Mouse (Mus musculus) bone marrow, adult 2 months (tissue): ENCODE results near the gene Tspan10. TPM values are rescaled to one million over a fixed set of nuclear protein-coding genes. Genes with fewer than 3 reads are reported as not detected.

Experiments used
- H3K27ac ChIP-seq: fragments of 200-500 bp; 2 replicates; pipeline ENCODE4 v1.5.1; 2012; ENCODE audit warnings: low read depth, mild to moderate bottlenecking, control low read depth, inconsistent platforms, low read length; ENCODE audit not compliant: control insufficient read depth, poor library complexity, insufficient read depth
- H3K4me1 ChIP-seq: fragments of 200-500 bp; 2 replicates; pipeline ENCODE4 v1.6.1; 2011; ENCODE audit warnings: low read length; ENCODE audit not compliant: control insufficient read depth, insufficient read depth
- H3K4me3 ChIP-seq: fragments of 200-500 bp; replicated peaks from 2 replicates; pipeline ENCODE3; 2011; ENCODE audit warnings: mild to moderate bottlenecking, low read depth, low read length, control low read depth; ENCODE audit not compliant: control insufficient read depth
- CTCF ChIP-seq: fragments of 200-500 bp; IDR thresholded peaks from 2 replicates; pipeline ENCODE4 v1.5.1; 2011; ENCODE audit warnings: low read length, control low read depth; ENCODE audit not compliant: control insufficient read depth, insufficient read depth
- POLR2A ChIP-seq: fragments of 200-500 bp; IDR thresholded peaks from 2 replicates; pipeline ENCODE4 v1.6.1; 2011; ENCODE audit warnings: low read depth, mild to moderate bottlenecking, control low read depth, low read length, borderline replicate concordance; ENCODE audit not compliant: control insufficient read depth
- WGBS: fragments of 180-500 bp; shearing (Covaris S2); methylation state at CpG from one replicate; pipeline ENCODE4 v1.1.7; 2018; 5-methylcytosine and 5-hydroxymethylcytosine counted together
- polyA plus RNA-seq: library from polyadenylated mRNA; stranded (reverse); fragments of >200 nt; gene quantifications from 2 replicates; pipeline ENCODE4 v1.2.4, GENCODE M21; 2011; ENCODE audit warnings: low replicate concordance; ENCODE audit not compliant: missing spikeins, insufficient read depth, insufficient read length

Tspan10 gene
- polyA plus RNA-seq, 1 experiment: not detected

- H3K4me3 ChIP-seq: peak within 1 kb of the TSS; percentile 72
- peak; percentile 73 for TF ChIP-seq POLR2A
- TF ChIP-seq CTCF: no peak
- WGBS: under 1% methylated on average over 60 of the region's 60 CpGs
- peak within 1 kb of the TSS; percentile 37 for H3K27ac ChIP-seq
- H3K4me1 ChIP-seq: no peaks in the 10 kb centered on the region
These were observed 42.0 kb downstream of the Tspan10 start, which contains the start of gene Mrpl12 for GRCm38 (mm10) chr11:120484265-120484981. Gene Mrpl12, plus strand, starts transcription at chr11:120484613.

DNA sequence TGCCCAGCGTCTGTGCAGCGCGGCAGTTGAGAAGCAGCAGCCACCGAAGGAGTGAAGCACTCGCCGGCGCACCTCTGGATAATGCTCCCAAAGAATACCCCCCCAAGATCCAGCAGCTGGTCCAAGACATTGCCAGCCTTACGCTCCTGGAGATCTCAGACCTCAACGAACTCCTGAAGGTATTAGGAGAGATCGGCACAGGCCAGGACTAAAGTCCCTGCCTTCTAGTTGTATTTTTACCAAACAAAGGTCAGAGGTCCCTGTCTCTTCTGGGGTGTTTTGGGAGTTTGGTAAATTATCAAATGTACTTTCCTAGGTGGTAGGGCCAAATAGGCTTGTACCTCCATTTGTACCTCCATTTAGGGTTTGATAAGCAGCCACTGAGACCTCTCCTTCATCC lies 42.8 kb downstream of the Tspan10 start:
- TF ChIP-seq CTCF (no peak), POLR2A (no peak)
- Histone ChIP-seq H3K4me1 (no peaks in the 10 kb centered on the region), H3K27ac (no peak overlapping the region), H3K4me3 (peak overlapping the region; percentile 72)
- WGBS: 10% methylated on average over 10 of the region's 10 CpGs

DNA sequence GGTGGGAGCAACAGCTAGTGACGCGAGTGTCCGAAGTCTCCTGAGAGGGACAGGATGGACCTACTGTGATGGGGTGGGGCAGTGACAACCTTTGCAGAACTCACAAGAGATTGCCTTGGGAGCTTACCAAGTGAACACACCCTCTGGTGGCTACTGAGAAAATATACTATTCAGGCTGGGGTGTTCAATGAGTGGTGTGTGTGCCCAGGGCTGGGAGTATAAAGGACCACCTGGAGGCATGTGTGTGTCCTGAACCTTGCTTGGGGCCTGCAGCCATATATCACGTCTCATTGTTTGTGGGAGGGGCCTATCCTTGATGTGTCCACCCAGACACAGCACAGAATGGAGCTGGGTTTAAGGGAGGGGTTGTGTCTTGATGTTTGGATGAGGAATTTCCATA lies 46.1 kb downstream of the Tspan10 start:
- WGBS: 75% methylated on average over 4 of the region's 4 CpGs
- H3K4me1 ChIP-seq: peaks cover 3% of the 10 kb centered on the region; the same call in 1 of the 2 replicates
- TF ChIP-seq CTCF (no peak), POLR2A (no peak)
- H3K4me3 ChIP-seq: no peak overlapping the region
- H3K27ac ChIP-seq: no peak overlapping the region

DNA sequence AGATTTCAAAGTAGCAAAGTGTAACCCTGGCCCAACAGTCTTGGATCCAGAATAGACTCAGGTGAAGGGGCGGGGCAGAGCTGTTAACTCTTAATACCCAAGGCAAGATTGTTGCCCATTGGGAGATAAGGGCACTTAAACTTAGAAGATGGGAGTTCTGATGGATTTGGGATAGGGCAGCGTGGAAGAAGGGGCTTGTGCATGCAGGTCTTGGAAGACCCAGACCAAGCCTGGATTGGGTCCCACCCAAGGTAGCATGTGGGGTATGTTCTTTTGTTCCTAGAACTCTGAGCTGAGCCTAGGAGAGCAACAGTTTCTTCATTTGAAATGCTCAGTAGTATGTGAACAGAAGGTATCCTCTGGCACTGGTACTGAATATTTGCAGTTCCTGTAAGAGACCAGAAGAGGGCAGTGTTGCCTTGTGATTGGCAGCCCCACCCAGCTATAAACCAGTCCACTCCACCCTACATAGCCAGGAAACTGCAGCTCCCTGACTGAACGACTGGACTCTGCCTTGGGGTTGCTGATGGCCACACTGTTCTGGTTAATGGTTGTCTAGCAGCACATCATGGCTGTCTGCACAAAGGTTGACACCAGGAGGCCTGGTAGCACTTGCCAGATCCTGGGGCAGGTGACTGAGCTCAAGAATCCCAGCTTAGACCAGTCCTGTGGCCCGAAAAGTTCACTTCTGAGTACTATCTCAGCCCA lies 46.8 kb downstream of the Tspan10 start:
- H3K4me3 ChIP-seq: no peak overlapping the region
- 55% methylated on average over 4 of the region's 4 CpGs for WGBS
- peaks cover 3% of the 10 kb centered on the region; the same call in 1 of the 2 replicates for H3K4me1 ChIP-seq
- no peak overlapping the region for H3K27ac ChIP-seq
- TF ChIP-seq POLR2A (no peak), CTCF (peak; percentile 88)

DNA sequence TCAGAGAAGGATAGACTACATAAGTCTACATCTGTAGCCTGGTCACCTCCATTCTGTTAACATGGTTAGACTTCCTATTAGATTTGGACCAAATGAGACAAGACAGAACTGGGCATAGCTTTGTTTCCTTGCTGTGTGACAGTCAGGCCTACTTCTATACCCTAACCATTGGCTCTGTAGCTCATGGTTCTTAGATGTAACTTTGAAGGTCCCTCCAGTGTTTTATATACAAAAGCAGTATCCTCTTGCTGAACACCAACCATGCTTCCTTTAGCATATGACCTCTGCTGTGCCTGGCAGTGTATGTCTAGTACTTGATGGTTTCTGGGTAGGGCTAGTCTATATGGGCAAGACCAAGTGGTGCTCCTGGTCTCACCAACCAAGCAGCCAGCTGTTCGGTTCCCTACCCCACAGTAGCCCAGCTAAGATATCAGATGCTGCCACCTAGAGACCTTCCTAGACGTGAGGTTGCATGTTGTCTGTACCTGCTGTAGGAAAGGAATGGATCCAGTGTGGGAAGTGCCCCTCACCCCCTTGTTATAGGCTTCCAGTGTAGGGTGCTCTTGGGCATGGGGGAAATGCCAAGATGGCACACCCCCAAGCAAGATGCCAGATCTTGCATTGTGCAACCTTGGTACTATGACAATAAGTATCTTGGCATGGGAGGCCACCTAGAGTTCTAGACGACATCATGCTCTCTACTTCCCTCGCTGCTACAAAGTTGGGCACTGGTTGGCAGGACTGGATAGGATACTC lies 48.0 kb downstream of the Tspan10 start:
- Histone ChIP-seq H3K4me3 (no peak overlapping the region), H3K27ac (no peak overlapping the region), H3K4me1 (peaks cover 3% of the 10 kb centered on the region; the same call in 1 of the 2 replicates)
- TF ChIP-seq POLR2A: no peak
- TF ChIP-seq CTCF: no peak
- 32% methylated on average over 4 of the region's 4 CpGs for WGBS

- under 1% methylated on average over 35 of the region's 35 CpGs for WGBS
- TF ChIP-seq POLR2A: peak; percentile 77
- no peak for TF ChIP-seq CTCF
- Histone ChIP-seq H3K27ac (peak within 1 kb of the TSS; percentile 70; the same call in 1 of the 2 replicates), H3K4me3 (peak within 1 kb of the TSS; percentile 93), H3K4me1 (peaks cover 3% of the 10 kb centered on the region; the same call in 1 of the 2 replicates)
These were observed 49.0 kb downstream of the Tspan10 start, which contains the start of gene Slc25a10 for GRCm38 (mm10) chr11:120491317-120492023. Gene Slc25a10, plus strand, starts transcription at chr11:120491840.

DNA sequence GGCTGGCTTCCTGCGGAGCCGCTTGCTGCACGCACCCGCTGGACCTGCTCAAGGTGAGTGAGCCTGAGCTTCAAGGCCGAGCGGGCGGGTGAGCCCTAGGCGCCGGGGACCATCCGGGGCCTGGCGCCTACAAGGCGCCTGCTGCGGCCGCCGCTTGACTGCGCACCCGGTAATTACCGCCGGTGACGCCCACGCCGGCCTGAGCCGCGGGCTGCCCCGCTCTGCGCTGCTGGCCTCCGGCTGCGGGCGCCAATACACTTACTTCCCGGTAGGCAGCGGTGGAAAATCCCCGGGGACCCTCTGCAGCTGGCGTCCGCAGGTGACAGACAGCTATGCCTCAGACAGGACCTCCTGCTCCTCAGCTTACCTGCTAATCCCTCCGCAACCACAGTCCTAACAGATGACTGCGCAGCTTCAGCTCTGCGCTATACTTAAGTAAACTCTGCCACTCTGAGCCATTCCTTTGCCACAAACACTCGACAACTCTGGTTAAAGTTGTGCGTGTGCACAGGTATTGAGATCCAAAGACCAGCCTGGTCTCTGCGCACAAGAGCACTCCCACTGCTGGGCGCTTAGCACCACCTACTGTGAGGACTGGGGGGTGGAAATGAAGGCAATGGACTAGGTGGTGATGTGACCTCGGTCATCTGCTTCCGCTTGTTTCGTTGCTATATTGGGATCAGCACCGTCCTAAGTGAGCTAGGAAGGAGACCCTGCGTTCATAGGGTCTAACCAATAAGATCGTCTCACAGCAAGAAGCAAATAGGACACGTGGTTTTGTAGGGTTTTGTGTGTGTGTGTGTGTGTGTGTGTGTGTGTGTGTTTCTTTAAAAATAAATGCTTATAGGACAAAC lies 49.8 kb downstream of the Tspan10 start:
- TF ChIP-seq POLR2A (no peak), CTCF (peak; percentile 46; the same call in 1 of the 2 replicates)
- under 1% methylated on average over 48 of the region's 48 CpGs for WGBS
- Histone ChIP-seq H3K27ac (peak overlapping the region; percentile 70; the same call in 1 of the 2 replicates), H3K4me3 (peak overlapping the region; percentile 93), H3K4me1 (peaks cover 3% of the 10 kb centered on the region; the same call in 1 of the 2 replicates)
